Mouse (Mus musculus): ENCODE measurements around the gene Fthl17a. TPM values are rescaled to one million over a fixed set of nuclear protein-coding genes. Genes with fewer than 3 reads are reported as not detected.

The Fthl17a gene
- total and polyA plus RNA-seq, 3 experiments: not detected

DNA sequence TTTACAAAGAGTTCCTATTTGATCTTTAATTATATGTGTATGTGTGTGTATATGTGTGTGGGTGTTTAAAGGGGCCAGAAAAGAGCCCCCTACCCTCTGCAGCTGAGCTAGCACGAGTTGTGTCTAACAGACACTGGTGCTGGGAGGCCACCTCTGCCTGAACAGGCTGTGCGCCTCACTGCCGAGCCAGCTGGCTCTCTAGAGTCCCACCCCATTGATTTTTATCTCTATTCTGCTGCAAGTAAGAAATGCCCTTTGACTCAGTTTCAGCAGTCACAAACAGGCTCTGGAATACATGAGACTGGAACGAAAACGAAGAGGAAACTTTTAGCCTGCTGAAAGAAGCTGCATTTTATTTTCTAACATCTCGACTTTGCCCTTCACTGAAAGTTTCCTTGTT, 22.8 kb downstream of the Fthl17a start:
- no peak for DNase-seq (ENCODE audit: extremely low read depth)
- Histone ChIP-seq H3K9ac (ENCODE audit: insufficient read depth, low read depth) (no peak overlapping the region), H3K36me3 (replicated peaks in 1 of 2; ENCODE audit: control insufficient read depth in 1 of 2, insufficient read depth in 1 of 2, low read length in 1 of 2) (no peaks in the 10 kb centered on the region), H3K27me3 (replicated peaks) (no peaks in the 10 kb centered on the region), H3K9me3 (replicated peaks; ENCODE audit: low read length) (no peaks in the 10 kb centered on the region), H3K4me1 (ENCODE audit: control insufficient read depth in 1 of 2, insufficient read depth in 2 of 2) (peaks cover 0 to 3% of the 10 kb centered on the region in 2 experiments; a peak in 1 of 4 replicates), H3K4me3 (replicated peaks in 1 of 3; ENCODE audit: low read depth in 2 of 3, low read length in 2 of 3, poor library complexity in 1 of 3) (no peak overlapping the region), H3K79me2 (replicated peaks; ENCODE audit: control insufficient read depth, extremely low read depth, insufficient read depth, poor library complexity, severe bottlenecking) (no peaks in the 10 kb centered on the region), H3K27ac (ENCODE audit: insufficient read depth, low read depth) (no peak overlapping the region), H3K4me2 (ENCODE audit: insufficient read depth, low read depth, poor library complexity, severe bottlenecking) (no peak overlapping the region)
- TF ChIP-seq EP300 (IDR thresholded peaks at IDR 0.05; ENCODE audit: low read length) (no peak), MAFK (IDR thresholded peaks at IDR 0.05; ENCODE audit: insufficient replicate concordance, low read length) (no peak), JUND (conservative IDR thresholded peaks at IDR 0.05; ENCODE audit: low read depth, low read length) (no peak), ZMIZ1 (IDR thresholded peaks at IDR 0.05; ENCODE audit: low read depth, low read length) (no peak), TCF12 (IDR thresholded peaks at IDR 0.05; ENCODE audit: low read depth, low read length) (no peak), ETS1 (conservative IDR thresholded peaks at IDR 0.05; ENCODE audit: low read depth, low read length) (no peak), MEF2A (IDR thresholded peaks at IDR 0.05; ENCODE audit: borderline replicate concordance, low read depth, low read length) (no peak), SIN3A (IDR thresholded peaks at IDR 0.05; ENCODE audit: low read length) (no peak), USF1 (IDR thresholded peaks at IDR 0.05; ENCODE audit: low read depth, low read length) (no peak), USF2 (conservative IDR thresholded peaks at IDR 0.05; ENCODE audit: low read depth, low read length) (no peak), POLR2A (IDR thresholded peaks at IDR 0.05; ENCODE audit: low read depth, low read length) (no peak), KAT2A (IDR thresholded peaks at IDR 0.05; ENCODE audit: insufficient replicate concordance, low read length) (no peak), ZNF384 (IDR thresholded peaks at IDR 0.05; ENCODE audit: low read depth, low read length) (no peak), TBP (conservative IDR thresholded peaks at IDR 0.05; ENCODE audit: low read depth, low read length) (no peak)
- dilution Hi-C loops (cut with MboI; ENCODE audit: extremely low pct_ligation_motif_present, extremely low pct_unique_long_range_greater_than_20kb, low sequenced_read_pairs): no loop called here
- in situ Hi-C loops (cut with MboI; ENCODE audit: low pct_ligation_motif_present, low pct_unique_long_range_greater_than_20kb, low sequenced_read_pairs): no loop called here

DNA sequence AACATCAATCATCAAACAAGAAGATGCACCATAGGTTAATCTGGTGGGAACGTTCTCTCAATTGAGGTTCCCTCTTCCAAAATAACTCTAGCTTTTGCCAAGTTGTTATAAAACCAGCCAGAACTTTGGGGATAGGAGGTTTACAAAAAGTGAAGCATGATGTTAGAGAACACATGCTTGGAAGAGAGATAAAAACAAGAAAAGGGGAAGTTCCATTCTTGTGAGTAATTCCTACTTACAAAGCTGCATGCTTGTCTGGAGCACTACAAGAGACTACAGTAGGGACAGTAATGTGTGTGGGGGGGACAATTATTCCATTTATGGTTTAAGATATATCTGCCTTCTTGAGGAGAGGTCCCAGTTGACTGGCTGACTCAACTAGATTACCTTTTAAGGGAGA, 40.4 kb downstream of the Fthl17a start:
- Histone ChIP-seq H3K9me3 (replicated peaks; ENCODE audit: low read length) (no peaks in the 10 kb centered on the region), H3K4me3 (replicated peaks in 1 of 3; ENCODE audit: low read depth in 2 of 3, low read length in 2 of 3, poor library complexity in 1 of 3) (no peak overlapping the region), H3K79me2 (replicated peaks; ENCODE audit: control insufficient read depth, extremely low read depth, insufficient read depth, poor library complexity, severe bottlenecking) (no peaks in the 10 kb centered on the region), H3K36me3 (replicated peaks in 1 of 2; ENCODE audit: control insufficient read depth in 1 of 2, insufficient read depth in 1 of 2, low read length in 1 of 2) (no peaks in the 10 kb centered on the region), H3K27ac (ENCODE audit: insufficient read depth, low read depth) (no peak overlapping the region), H3K9ac (ENCODE audit: insufficient read depth, low read depth) (no peak overlapping the region), H3K4me1 (ENCODE audit: control insufficient read depth in 1 of 2, insufficient read depth in 2 of 2) (peaks cover 2 to 10% of the 10 kb centered on the region in 2 experiments; a peak in 2 of 4 replicates), H3K27me3 (replicated peaks) (no peaks in the 10 kb centered on the region), H3K4me2 (ENCODE audit: insufficient read depth, low read depth, poor library complexity, severe bottlenecking) (no peak overlapping the region)
- in situ Hi-C loops (cut with MboI; ENCODE audit: low pct_ligation_motif_present, low pct_unique_long_range_greater_than_20kb, low sequenced_read_pairs) (no loop called here), dilution Hi-C loops (cut with MboI; ENCODE audit: extremely low pct_ligation_motif_present, extremely low pct_unique_long_range_greater_than_20kb, low sequenced_read_pairs) (no loop called here)
- DNase-seq (ENCODE audit: extremely low read depth): no peak
- TF ChIP-seq CTCF (conservative IDR thresholded peaks at IDR 0.05 in 1 of 2, IDR thresholded peaks at IDR 0.05 in 1 of 2; ENCODE audit: low read depth in 2 of 2, low read length in 2 of 2) (no peak), TCF12 (IDR thresholded peaks at IDR 0.05; ENCODE audit: low read depth, low read length) (no peak), EP300 (IDR thresholded peaks at IDR 0.05; ENCODE audit: low read length) (no peak), KAT2A (IDR thresholded peaks at IDR 0.05; ENCODE audit: insufficient replicate concordance, low read length) (no peak), POLR2A (IDR thresholded peaks at IDR 0.05; ENCODE audit: low read depth, low read length) (no peak), RCOR1 (conservative IDR thresholded peaks at IDR 0.05; ENCODE audit: low read depth, low read length) (no peak), MAX (IDR thresholded peaks at IDR 0.05; ENCODE audit: low read length) (no peak), NRF1 (IDR thresholded peaks at IDR 0.05; ENCODE audit: low read depth, low read length) (no peak), SMC3 (IDR thresholded peaks at IDR 0.05; ENCODE audit: low read depth, low read length) (no peak), E2F4 (IDR thresholded peaks at IDR 0.05; ENCODE audit: insufficient replicate concordance, low read depth, low read length) (no peak), MEF2A (IDR thresholded peaks at IDR 0.05; ENCODE audit: borderline replicate concordance, low read depth, low read length) (no peak), ETS1 (conservative IDR thresholded peaks at IDR 0.05; ENCODE audit: low read depth, low read length) (no peak), USF2 (conservative IDR thresholded peaks at IDR 0.05; ENCODE audit: low read depth, low read length) (no peak), ZKSCAN1 (IDR thresholded peaks at IDR 0.05; ENCODE audit: borderline replicate concordance, low read depth, low read length) (no peak), UBTF (IDR thresholded peaks at IDR 0.05; ENCODE audit: low read depth, low read length) (no peak)

All from CH12.LX (cell line).